Mouse (Mus musculus) liver (tissue): ENCODE measurements around the gene Grap2.
"Not testable (repeated sequence)": the region's sequence is repeated elsewhere in the genome, so short reads cannot be mapped to it uniquely, and the experiment has no call there.

ENCODE experiments used
- DNase-seq: peaks from one replicate; pipeline ENCODE4 v3.0.0-alpha.2; 2020; ENCODE audit warnings: mixed read lengths

The Grap2 gene

GRCm38 (mm10) chr15:80567139-80567538, 5.3 kb upstream of the Grap2 start:
- no peak for DNase-seq

GRCm38 (mm10) chr15:80567731-80568130, 4.7 kb upstream of the Grap2 start:
- DNase-seq: no peak

- no peak for DNase-seq
These were observed 3.2 kb upstream of the Grap2 start for GRCm38 (mm10) chr15:80569205-80569604.

- no peak for DNase-seq
These were observed 2.2 kb upstream of the Grap2 start for GRCm38 (mm10) chr15:80570226-80570625.

- DNase-seq: no peak
These were observed 783 bp upstream of the Grap2 start for GRCm38 (mm10) chr15:80571611-80572010.

- no peak for DNase-seq
These were observed 572 bp downstream of the Grap2 start for GRCm38 (mm10) chr15:80572811-80573520.

- DNase-seq: no peak
These were observed 2.0 kb downstream of the Grap2 start for GRCm38 (mm10) chr15:80574211-80575040.

- DNase-seq: no peak
These were observed 3.5 kb downstream of the Grap2 start for GRCm38 (mm10) chr15:80575817-80576370.

- no peak for DNase-seq
These were observed 4.1 kb downstream of the Grap2 start for GRCm38 (mm10) chr15:80576415-80576994.

GRCm38 (mm10) chr15:80577166-80577960, 5.0 kb downstream of the Grap2 start:
- no peak for DNase-seq

GRCm38 (mm10) chr15:80579121-80579520, 6.7 kb downstream of the Grap2 start:
- DNase-seq: no peak

GRCm38 (mm10) chr15:80580585-80580984, 8.2 kb downstream of the Grap2 start:
- not testable (repeated sequence) for DNase-seq

GRCm38 (mm10) chr15:80582581-80583495, 10.4 kb downstream of the Grap2 start:
- peak; percentile 17 for DNase-seq

GRCm38 (mm10) chr15:80586296-80586695, 13.9 kb downstream of the Grap2 start:
- no peak for DNase-seq

GRCm38 (mm10) chr15:80590641-80591040, 18.2 kb downstream of the Grap2 start:
- no peak for DNase-seq

- no peak for DNase-seq
These were observed 20.3 kb downstream of the Grap2 start for GRCm38 (mm10) chr15:80592737-80593136.

GRCm38 (mm10) chr15:80593877-80594276, 21.5 kb downstream of the Grap2 start:
- no peak for DNase-seq

GRCm38 (mm10) chr15:80598750-80599149, 26.4 kb downstream of the Grap2 start:
- DNase-seq: no peak

GRCm38 (mm10) chr15:80599213-80599750, 26.9 kb downstream of the Grap2 start:
- peak; percentile 91 for DNase-seq

GRCm38 (mm10) chr15:80599843-80600242, 27.4 kb downstream of the Grap2 start:
- no peak for DNase-seq

- DNase-seq: no peak
These were observed 29.1 kb downstream of the Grap2 start for GRCm38 (mm10) chr15:80601456-80601855.
